Mouse (Mus musculus) embryonic facial prominence, embryonic 15.5 days (tissue): ENCODE measurements around the gene Peli2. TPM values are rescaled to one million over a fixed set of nuclear protein-coding genes. Genes with fewer than 3 reads are reported as not detected.

Experiments used
- ATAC-seq: fragments of 200-750 bp; cut with Nextera tagmentation; 2 replicates; pipeline ENCODE4 v1.8.0; 2017; ENCODE audit warnings: low read depth, moderate TSS enrichment; ENCODE audit not compliant: insufficient number of reproducible peaks, low FRiP score, low TSS enrichment
- H3K27ac ChIP-seq: fragments of 300-500 bp; sonication (generic); replicated peaks from 2 replicates; pipeline ENCODE4 v1.5.1; 2015; ENCODE audit warnings: mild to moderate bottlenecking, inconsistent platforms
- H3K27me3 ChIP-seq: fragments of 300-500 bp; sonication (generic); 2 replicates; pipeline ENCODE4 v1.6.1; 2015; ENCODE audit warnings: inconsistent platforms
- H3K36me3 ChIP-seq: fragments of 300-500 bp; sonication (generic); 2 replicates; pipeline ENCODE4 v1.6.1; 2015; ENCODE audit warnings: mild to moderate bottlenecking, inconsistent platforms
- H3K4me1 ChIP-seq: fragments of 300-500 bp; sonication (generic); 2 replicates; pipeline ENCODE4 v1.6.1; 2015; ENCODE audit warnings: inconsistent platforms
- H3K4me2 ChIP-seq: fragments of 300-500 bp; sonication (generic); replicated peaks from 2 replicates; pipeline ENCODE4 v1.6.1; 2015; ENCODE audit warnings: mild to moderate bottlenecking, inconsistent platforms
- H3K4me3 ChIP-seq: fragments of 300-500 bp; sonication (generic); replicated peaks from 2 replicates; pipeline ENCODE4 v1.5.1; 2015; ENCODE audit warnings: mild to moderate bottlenecking, inconsistent platforms
- H3K9ac ChIP-seq: fragments of 300-500 bp; sonication (generic); 2 replicates; pipeline ENCODE4 v1.6.1; 2015; ENCODE audit warnings: inconsistent platforms
- H3K9me3 ChIP-seq: fragments of 300-500 bp; sonication (generic); replicated peaks from 2 replicates; pipeline ENCODE4 v1.6.1; 2016; ENCODE audit warnings: inconsistent platforms
- WGBS: fragments of 180-500 bp; shearing (Covaris S2); methylation state at CpG from one replicate; pipeline ENCODE4 v1.1.7; 2015; 5-methylcytosine and 5-hydroxymethylcytosine counted together
- polyA plus RNA-seq: library from polyadenylated mRNA; unstranded; fragments of >200 nt; fragmentation: Nextera tagmentation; extraction: Ambion mirVana; gene quantifications from 2 replicates; pipeline ENCODE4 v1.2.1, GENCODE M21; 2015

Gene Peli2
- polyA plus RNA-seq, 1 experiment from 2014 or later, result 7.1 TPM

DNA sequence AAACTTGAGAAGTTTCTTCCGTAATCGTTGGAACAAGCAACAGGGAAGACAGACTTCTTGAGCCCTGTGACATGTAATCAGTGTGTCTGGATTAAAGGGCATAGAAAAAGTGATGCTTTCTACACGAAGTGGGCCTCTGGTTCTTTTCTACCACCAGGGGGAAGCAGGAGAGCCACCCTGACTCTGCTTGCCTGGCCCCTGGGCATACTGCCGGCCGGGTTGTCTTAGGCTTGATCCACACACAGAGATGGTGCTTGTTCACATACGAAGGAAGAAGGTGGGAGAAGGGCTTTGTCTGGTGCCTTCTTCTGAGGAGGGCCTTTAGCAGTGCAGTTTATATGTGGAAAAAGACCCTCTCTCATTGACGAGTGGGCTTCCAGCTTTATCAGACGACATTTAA lies 17.5 kb downstream of the Peli2 start:
- no peaks in the 10 kb centered on the region for H3K9me3 ChIP-seq
- peaks cover 34% of the 10 kb centered on the region for H3K4me1 ChIP-seq
- no peak overlapping the region for H3K9ac ChIP-seq
- H3K27ac ChIP-seq, result no peak overlapping the region
- 28% methylated on average over 8 of the region's 8 CpGs for WGBS
- 0 out of 2 replicates have a peak, but pooled peaks cover 3% of the 10 kb centered on the region for H3K27me3 ChIP-seq
- no peaks in the 10 kb centered on the region for H3K36me3 ChIP-seq
- no peak overlapping the region for H3K4me3 ChIP-seq
- ATAC-seq, result no peak
- H3K4me2 ChIP-seq, result no peak overlapping the region

DNA sequence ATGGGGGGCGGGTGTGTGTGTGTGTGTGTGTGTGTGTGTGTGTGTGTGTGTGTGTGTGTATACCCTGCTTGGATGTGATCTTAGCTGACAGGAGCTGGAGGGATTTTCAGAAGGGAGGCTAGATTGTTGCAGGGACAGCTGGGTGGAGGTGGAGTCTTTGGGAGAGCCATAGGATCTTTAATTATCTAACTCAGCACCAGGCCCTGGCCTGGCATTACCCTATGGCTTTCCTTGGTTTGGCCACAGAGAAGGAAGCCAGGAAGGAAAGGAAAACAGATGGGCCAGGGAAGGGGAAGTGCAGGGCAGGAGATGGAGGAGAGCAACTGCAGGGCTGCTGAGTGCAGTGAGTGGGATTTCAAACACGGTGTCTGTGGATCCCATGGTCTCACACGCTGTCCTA lies 18.8 kb downstream of the Peli2 start:
- H3K27ac ChIP-seq, result no peak overlapping the region
- 0 out of 2 replicates have a peak, but pooled peaks cover 3% of the 10 kb centered on the region for H3K27me3 ChIP-seq
- H3K4me3 ChIP-seq, result no peak overlapping the region
- no peak overlapping the region for H3K9ac ChIP-seq
- 81% methylated on average over 3 of the region's 3 CpGs for WGBS
- no peak for ATAC-seq
- H3K4me1 ChIP-seq, result peaks cover 24% of the 10 kb centered on the region
- no peaks in the 10 kb centered on the region for H3K36me3 ChIP-seq
- no peak overlapping the region for H3K4me2 ChIP-seq
- H3K9me3 ChIP-seq, result no peaks in the 10 kb centered on the region

DNA sequence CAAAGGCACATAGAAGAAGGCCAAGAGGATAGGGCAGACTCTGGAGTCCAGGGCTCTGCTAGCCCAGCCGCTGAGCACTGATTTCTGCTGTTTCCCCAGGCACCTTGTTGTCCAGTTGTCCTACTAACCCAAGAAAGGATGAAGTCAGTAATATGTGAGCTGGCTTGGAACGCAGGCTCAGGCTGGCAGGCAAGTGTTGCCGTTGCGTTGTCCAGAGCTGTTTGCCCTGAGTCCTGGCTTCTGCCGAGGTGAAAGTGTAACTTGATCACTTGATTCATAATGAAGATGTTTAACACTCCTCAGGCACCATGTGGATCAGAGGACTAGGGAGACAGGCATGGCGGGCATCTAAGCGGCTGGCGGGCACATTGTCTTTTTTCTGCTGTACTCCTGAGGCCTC lies 21.1 kb downstream of the Peli2 start:
- Histone ChIP-seq H3K27me3 (no peaks in the 10 kb centered on the region), H3K4me2 (no peak overlapping the region), H3K27ac (no peak overlapping the region), H3K9ac (no peak overlapping the region), H3K36me3 (no peaks in the 10 kb centered on the region), H3K9me3 (no peaks in the 10 kb centered on the region), H3K4me1 (peaks cover 12% of the 10 kb centered on the region), H3K4me3 (no peak overlapping the region)
- WGBS, result 67% methylated on average over 8 of the region's 8 CpGs
- no peak for ATAC-seq

DNA sequence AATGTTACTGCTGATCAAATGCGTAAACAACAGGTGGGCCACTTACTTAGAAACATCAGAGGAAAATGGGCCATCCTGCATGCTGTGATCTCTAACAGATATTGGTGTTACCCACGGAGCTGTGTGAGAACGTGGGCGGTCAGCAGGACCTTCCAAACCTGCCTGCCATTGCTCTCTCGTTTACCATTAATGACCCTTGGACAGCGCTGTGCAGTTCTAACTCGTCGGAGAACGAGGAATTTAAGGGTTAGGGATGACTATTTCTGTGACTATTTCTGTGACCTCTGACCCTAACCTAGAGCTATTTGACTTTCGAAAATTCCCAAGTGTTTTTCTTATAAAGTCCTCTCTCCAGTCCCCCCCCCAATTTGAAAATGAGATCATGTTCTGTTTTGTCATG lies 22.1 kb downstream of the Peli2 start:
- H3K9me3 ChIP-seq, result no peaks in the 10 kb centered on the region
- WGBS, result 52% methylated on average over 10 of the region's 10 CpGs
- no peak overlapping the region for H3K4me2 ChIP-seq
- peaks cover 8% of the 10 kb centered on the region for H3K4me1 ChIP-seq
- no peak overlapping the region for H3K4me3 ChIP-seq
- no peaks in the 10 kb centered on the region for H3K27me3 ChIP-seq
- no peak overlapping the region for H3K9ac ChIP-seq
- no peak for ATAC-seq
- no peaks in the 10 kb centered on the region for H3K36me3 ChIP-seq
- H3K27ac ChIP-seq, result no peak overlapping the region

DNA sequence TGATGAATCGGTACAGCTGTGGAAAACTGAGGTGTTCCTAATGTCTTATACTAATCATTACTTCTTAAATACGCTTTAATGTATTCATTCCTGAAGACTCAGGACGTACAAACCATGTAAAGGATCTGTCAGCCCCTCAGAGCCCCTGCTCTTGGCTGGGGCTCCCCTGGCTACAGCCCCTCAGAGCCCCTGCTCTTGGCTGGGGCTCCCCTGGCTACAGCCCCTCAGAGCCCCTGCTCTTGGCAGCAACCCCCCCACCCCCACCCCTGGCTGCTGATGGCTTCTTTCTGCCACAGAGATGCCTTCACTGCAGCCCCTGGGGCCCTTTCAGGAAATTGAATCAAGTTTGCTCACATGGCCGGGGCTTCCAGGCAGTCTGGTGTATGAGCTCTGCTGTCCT lies 22.5 kb downstream of the Peli2 start:
- Histone ChIP-seq H3K27me3 (no peaks in the 10 kb centered on the region), H3K9ac (no peak overlapping the region), H3K4me1 (peaks cover 8% of the 10 kb centered on the region), H3K9me3 (no peaks in the 10 kb centered on the region), H3K27ac (no peak overlapping the region), H3K4me3 (no peak overlapping the region), H3K36me3 (no peaks in the 10 kb centered on the region), H3K4me2 (no peak overlapping the region)
- 35% methylated on average over 4 of the region's 4 CpGs for WGBS
- ATAC-seq, result no peak

DNA sequence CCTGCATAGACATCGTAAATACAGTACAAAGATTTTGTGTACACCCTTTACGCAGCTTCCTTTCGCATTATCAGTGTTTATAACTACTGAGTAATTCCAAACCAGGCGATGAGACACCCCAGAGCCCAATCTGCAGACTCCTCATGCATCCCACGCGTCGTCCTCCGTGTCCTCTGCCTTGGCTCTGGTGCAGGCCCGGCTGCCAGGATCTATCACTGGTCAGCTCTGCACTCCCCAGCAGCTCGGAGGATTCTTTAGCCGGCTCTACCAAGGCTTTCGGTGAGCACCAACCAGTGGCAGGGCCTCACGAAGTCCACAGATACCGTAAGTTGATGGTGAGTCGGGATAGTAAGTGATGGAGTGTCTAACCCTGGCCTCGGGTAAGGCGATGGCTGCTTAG lies 23.7 kb downstream of the Peli2 start:
- Histone ChIP-seq H3K4me1 (peaks cover 4% of the 10 kb centered on the region; the same call in 1 of the 2 replicates), H3K36me3 (no peaks in the 10 kb centered on the region), H3K9ac (no peak overlapping the region), H3K4me2 (no peak overlapping the region), H3K27ac (no peak overlapping the region), H3K27me3 (no peaks in the 10 kb centered on the region), H3K9me3 (no peaks in the 10 kb centered on the region), H3K4me3 (no peak overlapping the region)
- ATAC-seq, result no peak
- 94% methylated on average over 17 of the region's 17 CpGs for WGBS

DNA sequence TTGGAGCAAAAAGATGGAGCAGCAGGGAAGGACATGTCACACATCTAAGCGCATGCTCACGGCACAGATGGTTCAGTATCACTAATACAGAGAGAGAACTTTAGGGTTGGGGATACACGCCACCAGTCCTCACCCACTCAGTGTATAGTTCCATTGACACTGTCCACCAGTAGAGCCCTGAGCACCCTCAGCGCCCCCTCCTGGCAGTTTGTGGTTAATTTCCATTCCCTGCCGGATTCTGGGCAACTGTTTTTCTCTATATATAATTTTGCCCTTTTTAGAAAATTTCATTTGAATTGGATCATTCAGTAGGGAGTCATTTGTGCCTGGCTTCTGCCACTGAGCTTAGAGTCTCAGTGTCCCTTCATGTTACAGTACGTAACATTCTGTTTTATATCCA lies 27.1 kb downstream of the Peli2 start:
- 83% methylated on average over 6 of the region's 6 CpGs for WGBS
- Histone ChIP-seq H3K27ac (no peak overlapping the region), H3K4me1 (peaks cover 18% of the 10 kb centered on the region), H3K9me3 (no peaks in the 10 kb centered on the region), H3K36me3 (no peaks in the 10 kb centered on the region), H3K4me2 (no peak overlapping the region), H3K27me3 (no peaks in the 10 kb centered on the region), H3K9ac (no peak overlapping the region), H3K4me3 (no peak overlapping the region)
- ATAC-seq, result no peak

DNA sequence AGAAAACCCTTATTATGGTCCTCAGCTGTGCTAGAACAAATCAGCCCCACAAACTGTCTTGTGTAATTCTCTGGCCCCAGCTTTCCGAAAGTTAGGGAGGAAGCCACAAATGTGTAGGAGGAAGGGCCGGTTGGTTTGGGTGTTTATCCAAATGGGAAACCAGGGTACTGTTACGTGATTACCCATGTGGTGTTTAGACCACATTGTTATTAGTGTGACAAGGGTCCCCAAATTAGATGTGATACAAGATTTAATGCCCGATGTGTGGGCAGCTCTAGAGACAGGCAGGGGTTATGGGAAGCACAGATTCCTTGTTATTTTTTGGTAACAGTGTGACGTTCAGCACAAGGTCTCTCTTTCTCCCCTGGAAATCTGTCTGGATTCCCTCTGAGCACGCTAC lies 28.0 kb downstream of the Peli2 start:
- Histone ChIP-seq H3K4me1 (peaks cover 14% of the 10 kb centered on the region), H3K9me3 (no peaks in the 10 kb centered on the region), H3K36me3 (no peaks in the 10 kb centered on the region), H3K27ac (no peak overlapping the region), H3K9ac (no peak overlapping the region), H3K27me3 (no peaks in the 10 kb centered on the region), H3K4me3 (no peak overlapping the region), H3K4me2 (no peak overlapping the region)
- no peak for ATAC-seq
- 80% methylated on average over 6 of the region's 6 CpGs for WGBS

DNA sequence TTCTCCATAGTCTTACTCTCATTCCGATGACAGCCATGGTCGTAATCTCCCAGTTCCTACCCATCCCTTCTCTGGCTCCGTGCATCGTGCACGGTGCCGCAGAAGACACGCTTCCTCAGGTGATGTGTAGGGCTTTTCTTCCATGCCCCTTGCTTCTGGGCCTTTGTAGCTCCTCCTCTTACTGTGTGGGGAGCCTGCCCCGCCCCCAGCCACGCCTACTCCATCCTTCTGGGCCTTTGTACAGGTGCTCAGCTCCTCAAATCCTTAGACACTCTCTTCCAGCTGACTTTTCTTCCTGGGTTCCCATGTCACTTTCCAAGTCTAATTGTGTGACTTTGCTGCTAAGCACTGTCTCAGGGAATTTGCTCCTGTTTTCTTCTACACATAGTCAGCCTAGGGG lies 28.7 kb downstream of the Peli2 start:
- Histone ChIP-seq H3K4me1 (peaks cover 14% of the 10 kb centered on the region), H3K4me3 (no peak overlapping the region), H3K9me3 (no peaks in the 10 kb centered on the region), H3K4me2 (no peak overlapping the region), H3K27ac (no peak overlapping the region), H3K27me3 (no peaks in the 10 kb centered on the region), H3K9ac (no peak overlapping the region), H3K36me3 (no peaks in the 10 kb centered on the region)
- WGBS, result 87% methylated on average over 9 of the region's 9 CpGs
- ATAC-seq, result no peak

DNA sequence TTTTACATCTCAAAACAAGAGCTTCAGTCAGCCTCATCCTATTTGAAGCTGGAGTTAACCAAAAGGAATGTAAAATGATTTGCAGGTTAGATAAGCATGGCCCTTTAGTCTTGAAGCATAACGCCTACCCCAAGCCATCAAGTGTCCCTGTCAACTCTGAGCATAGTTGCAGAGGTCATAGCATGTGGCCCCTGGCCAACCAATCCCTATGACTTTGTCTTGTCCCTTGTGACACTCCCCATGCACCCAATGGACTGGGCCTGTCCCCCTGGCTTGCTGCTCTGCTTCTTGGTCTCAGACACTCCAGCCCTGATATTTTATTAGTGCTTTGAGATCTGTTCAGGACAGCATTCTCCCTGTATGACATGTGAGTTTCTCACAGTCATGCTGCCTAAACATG lies 30.3 kb downstream of the Peli2 start:
- H3K9me3 ChIP-seq, result no peaks in the 10 kb centered on the region
- no peak overlapping the region for H3K4me2 ChIP-seq
- H3K4me3 ChIP-seq, result no peak overlapping the region
- no peak overlapping the region for H3K9ac ChIP-seq
- peaks cover 19% of the 10 kb centered on the region for H3K4me1 ChIP-seq
- WGBS, result 76% methylated on average over 1 of the region's 1 CpGs
- H3K27ac ChIP-seq, result no peak overlapping the region
- no peaks in the 10 kb centered on the region for H3K27me3 ChIP-seq
- ATAC-seq, result no peak
- no peaks in the 10 kb centered on the region for H3K36me3 ChIP-seq

DNA sequence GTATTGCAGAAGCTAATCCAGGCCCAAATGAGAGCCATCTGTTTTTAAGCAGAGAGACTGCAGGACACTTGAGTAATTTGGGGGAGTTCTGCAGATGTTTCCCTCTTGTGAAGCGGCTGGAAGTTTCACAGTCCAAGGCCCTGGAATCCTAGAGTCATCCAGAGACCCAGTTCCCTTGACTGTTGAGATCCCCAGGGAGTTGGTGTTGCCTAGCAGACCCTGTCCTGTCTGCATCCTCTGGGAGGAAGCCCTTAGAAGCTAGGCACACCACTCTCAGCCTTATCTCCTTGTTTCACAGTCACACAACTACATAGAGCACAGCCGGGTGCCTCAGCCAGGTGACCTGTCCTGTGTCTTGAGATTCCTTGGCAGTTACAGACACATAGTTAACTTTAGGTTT lies 30.9 kb downstream of the Peli2 start:
- Histone ChIP-seq H3K9ac (no peak overlapping the region), H3K4me3 (no peak overlapping the region), H3K4me1 (peaks cover 19% of the 10 kb centered on the region), H3K36me3 (no peaks in the 10 kb centered on the region), H3K9me3 (no peaks in the 10 kb centered on the region), H3K4me2 (no peak overlapping the region), H3K27me3 (no peaks in the 10 kb centered on the region), H3K27ac (no peak overlapping the region)
- WGBS, result 74% methylated on average over 2 of the region's 2 CpGs
- no peak for ATAC-seq

DNA sequence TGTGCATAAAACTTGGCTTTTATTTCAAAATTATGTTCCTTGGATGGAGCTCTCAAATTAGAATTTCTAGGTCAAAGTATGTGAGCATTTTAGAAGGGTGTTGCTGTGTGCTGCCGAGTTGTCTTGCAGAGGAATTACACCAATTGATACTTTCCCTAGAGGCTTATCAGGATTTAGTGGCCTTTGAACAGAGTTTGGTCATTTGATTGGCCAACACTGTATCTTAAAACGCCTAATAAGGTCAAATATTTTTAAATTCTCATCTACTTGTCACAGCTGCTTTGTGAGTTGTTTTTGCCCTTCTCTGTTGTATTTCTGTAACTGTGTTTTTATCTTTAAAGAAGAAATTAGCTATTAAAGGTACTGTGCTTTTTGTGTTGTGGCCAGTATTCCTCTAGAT lies 32.4 kb downstream of the Peli2 start:
- 66% methylated on average over 2 of the region's 2 CpGs for WGBS
- H3K4me2 ChIP-seq, result no peak overlapping the region
- no peak overlapping the region for H3K4me3 ChIP-seq
- H3K27ac ChIP-seq, result no peak overlapping the region
- ATAC-seq, result no peak
- H3K9ac ChIP-seq, result no peak overlapping the region
- no peaks in the 10 kb centered on the region for H3K36me3 ChIP-seq
- H3K9me3 ChIP-seq, result no peaks in the 10 kb centered on the region
- no peaks in the 10 kb centered on the region for H3K27me3 ChIP-seq
- H3K4me1 ChIP-seq, result peaks cover 23% of the 10 kb centered on the region
